Mouse (Mus musculus) adrenal gland, postnatal 14 days (tissue): Measurements from ENCODE around the gene Ddi2. TPM values are rescaled to one million over a fixed set of nuclear protein-coding genes. Genes with fewer than 3 reads are reported as not detected.
A peak's percentile ranks its signal among the peaks of the same experiment; 100 is the strongest.

Experiments
- DNase-seq: peaks from one replicate; pipeline ENCODE4 v3.0.0; 2021; ENCODE audit warnings: mixed read lengths
- long read RNA-seq, 2 experiments: library from polyadenylated mRNA; stranded (forward); transcript quantifications; one replicate each; pipeline ENCODE4 v2.0.0; 2021
- total RNA-seq: library from RNA; stranded (reverse); gene quantifications from 2 replicates; pipeline ENCODE4 v1.2.3, GENCODE M21; 2021

Ddi2 gene
- total RNA-seq, result 56.0 and 65.2 TPM in 2 replicates
- long read RNA-seq, experiment 1, full-length matches to known transcripts, result 9 of 22 reads
- long read RNA-seq, experiment 1, partial matches to known transcripts, result 0 of 22 reads
- long read RNA-seq, experiment 1, other reads (novel, unspliced or antisense), result 13 of 22 reads
- long read RNA-seq, experiment 2, full-length matches to known transcripts, result 15 of 27 reads
- long read RNA-seq, experiment 2, partial matches to known transcripts, result 1 of 27 reads
- long read RNA-seq, experiment 2, other reads (novel, unspliced or antisense), result 11 of 27 reads

GRCm38 (mm10) chr4:141722731-141723672 lies at the start of gene Ddi2:
Ddi2 (minus strand) TSS chr4:141723419.
- DNase-seq, result peak; percentile 96

DNA sequence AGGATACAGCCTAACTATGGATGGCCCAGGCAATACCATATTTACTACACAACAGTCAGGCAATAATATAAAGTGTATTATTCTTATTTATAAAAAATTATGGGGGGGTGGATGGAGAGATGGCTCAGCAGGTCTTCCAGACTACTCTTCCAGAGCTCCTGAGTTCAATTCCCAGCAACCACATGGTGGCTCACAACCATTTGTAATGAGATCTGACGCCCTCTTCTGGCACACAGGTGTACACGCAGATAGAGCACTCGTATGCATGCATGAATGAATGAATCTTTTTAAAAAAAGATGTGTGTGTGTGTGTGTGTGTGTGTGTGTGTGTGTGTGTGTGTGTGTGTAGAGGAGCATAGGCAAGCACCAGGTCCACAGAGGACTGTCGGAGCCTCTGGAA lies 49.8 kb upstream of the Ddi2 start:
- DNase-seq, result peak; percentile 0

DNA sequence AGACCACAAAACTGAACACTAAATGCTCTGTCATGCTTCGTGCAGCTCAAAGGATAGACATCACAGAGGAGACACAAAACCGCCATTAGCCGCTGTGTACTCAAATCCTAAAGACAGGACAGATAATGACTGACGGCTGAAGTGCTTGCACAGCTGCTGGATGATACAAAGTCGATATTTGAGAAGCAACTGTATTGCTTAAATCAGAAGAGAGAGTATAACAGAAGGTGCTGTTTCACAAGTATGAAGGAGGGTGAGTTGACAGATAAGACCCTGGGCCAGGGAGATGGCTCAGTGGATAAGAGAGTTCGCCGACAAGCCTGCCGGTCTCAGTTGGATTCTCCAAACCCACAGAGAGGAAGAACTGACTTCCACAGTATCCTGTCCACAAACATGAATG lies 48.6 kb upstream of the Ddi2 start:
- no peak for DNase-seq

- no peak for DNase-seq
These were observed 46.4 kb upstream of the Ddi2 start for GRCm38 (mm10) chr4:141769501-141770160.

DNA sequence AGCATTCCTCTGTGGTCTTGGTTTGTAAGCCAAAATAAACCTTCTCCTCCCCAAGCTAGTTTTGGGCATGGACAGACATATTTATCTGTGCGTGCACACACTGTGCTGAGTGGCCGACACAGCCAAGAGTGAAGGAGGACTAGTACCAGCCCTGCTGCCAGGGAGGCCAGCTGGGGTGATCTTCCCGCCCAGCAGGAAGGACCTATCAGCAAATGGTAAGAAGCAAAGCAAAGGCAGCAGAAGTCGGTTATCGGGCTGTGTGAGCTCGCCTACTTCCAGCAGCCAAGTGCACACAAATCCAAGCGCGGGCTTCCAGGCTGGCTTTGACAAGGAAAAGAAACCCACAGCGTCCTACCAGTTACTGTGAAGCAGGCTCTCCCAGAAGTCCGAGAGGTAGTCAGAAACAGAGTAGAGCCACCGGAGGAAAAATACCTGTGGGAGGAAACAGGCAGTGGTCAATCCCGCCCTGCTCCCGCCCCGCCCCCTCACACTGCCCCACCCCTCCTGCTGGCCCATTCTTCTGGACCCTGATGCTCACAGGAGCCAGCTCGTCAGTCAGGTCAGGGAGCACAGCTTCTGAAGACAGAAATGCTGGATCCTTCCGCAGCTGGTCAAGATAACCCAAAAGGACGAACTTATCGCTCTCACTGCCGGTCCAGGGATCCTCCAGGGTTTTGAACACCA lies 44.3 kb upstream of the Ddi2 start:
- no peak for DNase-seq

GRCm38 (mm10) chr4:141766668-141767352 lies 43.6 kb upstream of the Ddi2 start:
- no peak for DNase-seq

DNA sequence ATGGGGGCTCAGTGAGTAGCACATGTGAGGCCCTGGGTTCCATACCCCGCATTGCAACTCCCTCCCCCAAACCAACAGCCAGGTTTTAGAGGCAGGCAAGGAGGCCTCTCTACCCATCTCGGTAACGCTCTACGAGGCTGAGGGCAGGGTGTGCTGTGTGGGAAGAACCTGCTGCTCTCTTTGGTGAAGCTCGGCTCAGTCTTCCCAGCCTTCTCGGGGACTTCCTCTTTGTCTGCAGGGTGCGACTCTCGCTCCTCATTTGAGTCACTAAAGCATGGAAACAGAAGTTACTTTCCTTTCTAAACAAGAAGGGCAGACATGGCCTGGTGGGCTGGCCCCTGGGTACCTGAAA lies 43.1 kb upstream of the Ddi2 start:
- DNase-seq, result no peak

GRCm38 (mm10) chr4:141765008-141765407 lies 41.8 kb upstream of the Ddi2 start:
- no peak for DNase-seq

- no peak for DNase-seq
These were observed 40.3 kb upstream of the Ddi2 start for GRCm38 (mm10) chr4:141763476-141763875.

DNA sequence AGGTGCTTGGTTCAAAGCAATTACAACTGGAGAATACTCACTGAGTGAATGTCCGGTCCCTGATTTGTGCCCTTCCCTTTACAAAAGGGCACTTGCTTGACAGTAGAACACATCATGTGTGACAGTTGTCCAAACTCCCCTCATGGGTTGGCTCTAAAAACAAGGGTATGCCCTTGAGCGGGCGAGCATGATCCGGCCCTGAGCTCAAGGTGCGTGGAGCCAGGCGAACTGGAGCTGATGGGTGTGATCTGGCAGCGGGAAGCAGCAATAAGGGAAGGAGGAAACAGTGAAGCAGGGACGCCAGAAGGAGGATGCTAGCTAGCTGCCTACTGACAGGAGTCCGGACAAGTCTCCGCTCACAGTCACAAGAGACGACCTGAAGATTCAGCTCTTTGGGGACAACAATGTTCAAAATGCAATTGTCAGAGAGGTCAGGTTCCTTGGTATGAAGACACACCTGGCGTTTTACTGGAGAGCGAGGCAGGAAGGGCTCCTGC lies 38.9 kb upstream of the Ddi2 start:
- peak; percentile 56 for DNase-seq

GRCm38 (mm10) chr4:141760942-141761341 lies 37.7 kb upstream of the Ddi2 start:
- DNase-seq, result no peak

DNA sequence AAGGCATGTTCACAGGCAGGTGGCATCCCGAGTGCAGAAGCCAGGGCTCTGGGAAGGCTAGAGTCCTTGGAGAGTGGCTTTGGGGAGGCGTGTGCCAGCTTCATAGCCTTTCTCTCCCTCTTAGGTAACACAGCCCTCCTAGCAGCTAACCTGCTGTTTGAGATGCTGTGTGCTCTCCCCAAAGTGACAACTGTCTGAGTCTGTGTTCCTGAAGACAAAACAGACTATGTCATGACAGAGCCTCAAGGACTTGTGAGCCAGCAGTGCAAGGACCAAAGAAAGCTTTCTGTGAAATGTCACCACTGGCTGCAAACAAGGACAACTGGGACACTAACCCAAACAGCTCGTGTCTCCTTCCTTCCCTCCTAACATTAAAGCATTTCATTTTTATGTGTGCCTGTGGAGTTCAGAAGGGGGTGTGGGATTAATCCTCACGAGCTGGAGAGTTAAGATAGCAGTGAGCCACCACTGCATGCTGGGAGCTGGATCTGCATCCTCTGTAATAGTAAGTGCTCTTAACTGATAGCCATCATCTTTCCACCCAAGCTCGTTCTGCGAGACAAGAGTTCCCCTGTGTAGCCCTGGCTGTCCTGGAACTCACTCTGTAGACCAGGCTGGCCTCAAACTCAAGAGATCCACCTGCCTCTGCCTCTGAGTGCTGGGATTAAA lies 35.8 kb upstream of the Ddi2 start:
- DNase-seq, result no peak

GRCm38 (mm10) chr4:141757124-141757523 lies 33.9 kb upstream of the Ddi2 start:
- DNase-seq, result peak; percentile 50

DNA sequence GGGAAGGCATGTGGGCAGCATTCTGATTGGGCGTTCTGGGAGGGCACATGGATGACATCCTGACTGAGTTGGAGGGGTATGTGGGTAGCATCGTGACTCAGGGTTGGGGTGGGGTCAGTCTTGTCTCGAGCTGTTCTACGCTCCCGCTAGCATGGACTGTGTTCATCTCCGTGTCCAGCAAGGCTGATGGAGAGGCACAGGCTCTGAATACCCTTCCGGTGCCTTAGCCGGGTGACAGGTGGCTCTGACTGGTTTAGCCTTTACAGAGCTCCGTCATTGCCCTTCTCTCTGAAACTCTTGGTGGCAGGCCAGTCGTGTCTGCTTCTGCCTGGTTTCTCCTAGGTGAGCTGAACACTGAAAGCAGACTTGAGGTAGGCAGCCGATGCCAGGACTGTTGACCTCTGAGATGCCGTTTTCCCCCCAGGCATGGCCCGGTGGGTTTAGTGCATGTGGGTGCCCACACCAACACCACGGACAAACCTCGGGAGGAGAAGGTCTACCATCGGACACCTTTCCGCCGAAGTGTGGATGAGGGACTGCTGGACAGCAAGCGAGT lies 32.2 kb upstream of the Ddi2 start:
- no peak for DNase-seq

DNA sequence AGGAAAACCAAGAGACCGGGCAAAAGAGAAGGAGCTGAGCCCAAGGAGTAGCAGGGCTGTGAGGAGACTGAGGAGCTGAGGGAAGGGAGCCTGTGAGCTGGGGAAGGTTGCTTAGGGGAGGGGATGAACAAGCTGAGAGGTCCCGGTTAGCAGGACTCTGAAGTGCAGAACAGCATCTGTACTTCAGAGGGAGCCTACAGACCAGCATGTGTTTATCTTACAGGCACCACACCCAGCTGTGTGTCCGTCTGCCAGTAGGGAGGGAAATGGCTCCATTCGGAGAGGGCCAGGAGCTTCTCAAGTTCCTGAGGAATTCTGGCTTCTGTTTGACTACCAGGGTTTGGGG lies 28.8 kb upstream of the Ddi2 start:
- DNase-seq, result no peak

DNA sequence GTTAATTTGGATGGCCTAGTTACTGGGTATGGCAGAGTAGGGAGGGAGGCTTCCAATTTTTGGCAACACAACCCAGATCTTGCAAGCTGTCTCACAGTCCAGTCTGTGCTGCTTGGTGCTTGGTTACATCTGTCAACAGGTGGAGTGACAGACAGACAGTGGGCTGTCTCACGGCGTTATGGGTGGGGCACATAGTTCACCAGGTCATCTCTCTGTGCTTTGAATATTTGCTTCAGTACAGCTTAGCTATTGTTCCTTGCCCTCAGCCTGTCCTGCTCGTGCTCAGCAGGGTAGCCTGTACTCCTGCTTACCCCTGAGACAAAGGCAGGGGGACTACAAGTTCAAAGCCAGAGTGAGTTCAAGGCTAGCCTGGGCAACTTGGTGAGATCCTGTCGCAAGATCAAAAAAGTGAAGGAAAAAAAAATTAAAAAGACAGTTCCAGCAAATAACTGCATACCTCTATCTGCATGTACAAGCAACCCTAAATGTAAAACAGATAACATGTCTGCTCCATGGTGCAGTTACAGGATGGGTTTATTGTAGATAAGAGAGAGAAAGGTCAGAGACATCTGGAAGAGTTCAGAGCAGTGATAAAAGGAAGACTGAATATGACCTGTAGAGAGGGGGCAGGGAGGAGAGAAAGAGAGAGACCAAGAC lies 28.3 kb upstream of the Ddi2 start:
- no peak for DNase-seq

- no peak for DNase-seq
These were observed 27.6 kb upstream of the Ddi2 start for GRCm38 (mm10) chr4:141750826-141751225.

- DNase-seq, result peak; percentile 76
These were observed 26.3 kb upstream of the Ddi2 start for GRCm38 (mm10) chr4:141749557-141749956.

- DNase-seq, result no peak
These were observed 23.5 kb upstream of the Ddi2 start, which contains the start of gene Agmat for GRCm38 (mm10) chr4:141746578-141747346. Agmat (plus strand) TSS chr4:141746672.
